Mouse (Mus musculus) megakaryocyte, embryonic 14.5 days (primary cell): ENCODE data around the gene Gfm2.

ENCODE experiments used
- FLI1 ChIP-seq: IDR thresholded peaks from 2 replicates; pipeline ENCODE4 v1.6.1; 2012; ENCODE audit warnings: low read length, inconsistent platforms, mixed read lengths
- GATA1 ChIP-seq: IDR thresholded peaks from 3 replicates; pipeline ENCODE4 v1.6.1; 2012; ENCODE audit warnings: mixed read lengths, low read length, inconsistent platforms, borderline replicate concordance

DNA sequence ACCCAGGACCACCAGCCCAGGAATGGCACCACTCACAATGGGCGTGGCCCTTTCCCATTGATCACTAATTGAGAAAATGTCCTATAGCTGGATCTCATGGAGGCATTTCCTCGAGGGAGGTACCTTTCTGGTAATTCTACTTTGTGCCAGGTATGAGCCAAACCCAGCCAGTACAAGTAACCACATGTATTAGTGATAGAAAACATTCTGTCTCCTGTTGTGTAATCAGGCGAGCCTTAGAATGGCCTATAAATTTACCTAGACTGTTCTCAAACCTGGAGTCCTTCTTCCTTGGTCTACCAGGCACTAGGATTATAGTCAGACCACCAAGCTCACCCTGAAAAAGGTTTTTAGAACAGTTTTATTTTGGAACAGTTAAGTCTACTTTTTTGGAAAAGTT, 16.4 kb upstream of the Gfm2 start:
- TF ChIP-seq FLI1 (no peak), GATA1 (no peak)
